Mouse (Mus musculus): ENCODE results near the gene Grid2.

The Grid2 gene

GRCm38 (mm10) chr6:63635970-63636369 is 380.3 kb downstream of the Grid2 start:
- DNase-seq (ENCODE audit: low spot score in 2 of 2) = no peak

- no peak for DNase-seq (ENCODE audit: low spot score in 2 of 2)
Observed at GRCm38 (mm10) chr6:63659423-63659822, 403.7 kb downstream of the Grid2 start.

- no peak for DNase-seq (ENCODE audit: low spot score in 2 of 2)
Observed at GRCm38 (mm10) chr6:63685689-63686088, 430.0 kb downstream of the Grid2 start.

GRCm38 (mm10) chr6:63701684-63702083 is 446.0 kb downstream of the Grid2 start:
- no peak for DNase-seq (ENCODE audit: low spot score in 2 of 2)

GRCm38 (mm10) chr6:63733740-63734139 is 478.1 kb downstream of the Grid2 start:
- no peak for DNase-seq (ENCODE audit: low spot score in 2 of 2)

GRCm38 (mm10) chr6:63762535-63762934 is 506.9 kb downstream of the Grid2 start:
- no peak for DNase-seq (ENCODE audit: low spot score in 2 of 2)

GRCm38 (mm10) chr6:63794679-63795078 is 539.0 kb downstream of the Grid2 start:
- no peak for DNase-seq (ENCODE audit: low spot score in 2 of 2)

- no peak for DNase-seq (ENCODE audit: low spot score in 2 of 2)
Observed at GRCm38 (mm10) chr6:63820236-63820635, 564.6 kb downstream of the Grid2 start.

GRCm38 (mm10) chr6:63862628-63863027 is 607.0 kb downstream of the Grid2 start:
- peak in 1 of 2 experiments; percentile 17 for DNase-seq (ENCODE audit: low spot score in 2 of 2)

- DNase-seq (ENCODE audit: low spot score in 2 of 2) = peak; percentile 4 to 16
Observed at GRCm38 (mm10) chr6:63877088-63877764, 621.5 kb downstream of the Grid2 start.

GRCm38 (mm10) chr6:63877765-63878345 is 622.2 kb downstream of the Grid2 start:
- DNase-seq (ENCODE audit: low spot score in 2 of 2) = no peak

GRCm38 (mm10) chr6:63894714-63895113 is 639.0 kb downstream of the Grid2 start:
- no peak for DNase-seq (ENCODE audit: low spot score in 2 of 2)

- DNase-seq (ENCODE audit: low spot score in 2 of 2) = no peak
Observed at GRCm38 (mm10) chr6:63898171-63898570, 642.5 kb downstream of the Grid2 start.

GRCm38 (mm10) chr6:63917035-63917570 is 661.4 kb downstream of the Grid2 start:
- no peak for DNase-seq (ENCODE audit: low spot score in 2 of 2)

- DNase-seq (ENCODE audit: low spot score in 2 of 2) = no peak
Observed at GRCm38 (mm10) chr6:63921951-63922350, 666.3 kb downstream of the Grid2 start.

GRCm38 (mm10) chr6:63931201-63931600 is 675.5 kb downstream of the Grid2 start:
- DNase-seq (ENCODE audit: low spot score in 2 of 2) = no peak

GRCm38 (mm10) chr6:63946721-63947120 is 691.0 kb downstream of the Grid2 start:
- DNase-seq (ENCODE audit: low spot score in 2 of 2) = no peak

GRCm38 (mm10) chr6:63963789-63964188 is 708.1 kb downstream of the Grid2 start:
- DNase-seq (ENCODE audit: low spot score in 2 of 2) = no peak

GRCm38 (mm10) chr6:63964269-63964668 is 708.6 kb downstream of the Grid2 start:
- no peak for DNase-seq (ENCODE audit: low spot score in 2 of 2)

GRCm38 (mm10) chr6:63964735-63965134 is 709.1 kb downstream of the Grid2 start:
- DNase-seq (ENCODE audit: low spot score in 2 of 2) = no peak

- no peak for DNase-seq (ENCODE audit: low spot score in 2 of 2)
Observed at GRCm38 (mm10) chr6:64046084-64046483, 790.4 kb downstream of the Grid2 start.

GRCm38 (mm10) chr6:64046732-64047131 is 791.1 kb downstream of the Grid2 start:
- DNase-seq (ENCODE audit: low spot score in 2 of 2) = no peak

- DNase-seq (ENCODE audit: low spot score in 2 of 2) = no peak
Observed at GRCm38 (mm10) chr6:64047950-64048349, 792.3 kb downstream of the Grid2 start.

All from right cerebral cortex, adult 2 months (tissue).